8 mouse cellular contexts compared by ENCODE assay signal in the genomic region with DNA sequence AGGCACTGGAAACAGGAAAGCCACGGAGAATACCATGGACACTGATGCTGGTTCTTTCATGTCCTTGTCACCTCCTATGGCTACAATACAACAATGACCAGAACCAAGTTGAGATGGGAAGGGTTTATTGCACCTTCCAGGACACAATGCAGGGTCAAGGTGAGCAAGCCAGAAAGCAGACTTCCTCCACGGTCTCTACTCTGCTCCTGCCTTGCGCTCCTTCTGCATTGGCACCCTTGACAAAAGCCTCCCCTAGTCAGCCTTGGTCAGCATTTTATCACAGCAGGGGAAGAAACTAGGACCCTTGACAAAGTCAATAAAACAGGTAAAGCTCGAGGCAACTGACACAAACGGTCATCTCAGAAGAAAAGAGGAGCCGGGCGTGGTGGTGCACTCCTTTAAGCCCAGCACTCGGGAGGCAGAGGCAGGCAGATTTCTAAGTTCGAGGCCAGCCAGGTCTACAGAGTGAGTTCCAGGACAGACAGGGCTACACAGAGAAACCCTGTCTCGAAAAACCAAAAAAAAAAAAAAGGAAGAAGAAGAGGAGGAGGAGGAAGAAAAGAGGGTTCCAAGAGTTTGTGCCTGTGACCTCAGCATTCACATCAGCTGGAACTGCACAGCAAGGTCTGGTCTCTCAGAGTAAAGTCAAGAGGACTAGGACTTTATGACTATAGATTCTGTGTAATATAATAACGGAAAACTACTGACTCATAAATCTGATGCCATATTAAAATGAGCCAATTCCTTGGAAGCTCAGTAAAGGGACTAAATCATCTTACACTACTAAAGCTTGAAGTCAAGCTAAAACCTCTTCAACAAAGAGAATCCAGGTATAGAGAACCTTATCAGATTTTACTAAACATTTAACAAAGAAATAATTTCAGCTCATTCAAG. TPM values are rescaled to one million over a fixed set of nuclear protein-coding genes. Genes with fewer than 3 reads are reported as not detected.
A peak's percentile ranks its signal among the peaks of the same experiment; 100 is the strongest.
DNase-seq lines count a peak whose midpoint lies in the region; ATAC-seq lines count a peak whose summit lies in the region.
"Not testable (repeated sequence)": the region's sequence is repeated elsewhere in the genome, so short reads cannot be mapped to it uniquely, and the experiment has no call there.

No protein-coding gene starts in this region.

- 81% methylated on average over 11 of the region's 11 CpGs for WGBS in embryonic facial prominence, embryonic 14.5 days
- 84% methylated on average over 11 of the region's 11 CpGs for WGBS in intestine, embryonic 14.5 days
- WGBS in lung, embryonic 16.5 days, result 76% methylated on average over 11 of the region's 11 CpGs

- not testable (repeated sequence) for H3K4me2 ChIP-seq in embryonic facial prominence, embryonic 14.5 days (ENCODE audit: low read depth, low read length); intestine, embryonic 14.5 days (ENCODE audit: low read length); lung, embryonic 16.5 days (ENCODE audit: low read depth, low read length)

- DNase-seq in adipocyte (ENCODE audit: low spot score), result peak; percentile 47
- not testable (repeated sequence) for DNase-seq in embryonic facial prominence, embryonic 14.5 days (ENCODE audit: low spot score)
- peak; percentile 99 for DNase-seq in heart, adult 11 months
- peak; percentile 70 for DNase-seq in intestine, embryonic 14.5 days (ENCODE audit: low spot score)
- DNase-seq in left cerebral cortex, adult 18-20 months (ENCODE audit: low spot score in 2 of 2), result peak; percentile 70 to 75
- DNase-seq in ovary, postnatal 10 days (ENCODE audit: low spot score), result peak; percentile 84
- peak; percentile 49 for DNase-seq in thymus, postnatal 25 days

- H3K9ac ChIP-seq in embryonic facial prominence, embryonic 14.5 days (ENCODE audit: low read depth, low read length); intestine, embryonic 14.5 days (ENCODE audit: low read length); lung, embryonic 16.5 days (ENCODE audit: low read length): not testable (repeated sequence)

- H3K27me3 ChIP-seq in embryonic facial prominence, embryonic 14.5 days (replicated peaks; ENCODE audit: control insufficient read depth, insufficient read depth, low read length); intestine, embryonic 14.5 days (replicated peaks; ENCODE audit: control insufficient read depth, insufficient read depth, low read length); lung, embryonic 16.5 days (ENCODE audit: control insufficient read depth, insufficient read depth, low read depth, low read length): not testable (repeated sequence)

- not testable (repeated sequence) for H3K27ac ChIP-seq in embryonic facial prominence, embryonic 14.5 days (replicated peaks; ENCODE audit: low read depth, low read length); intestine, embryonic 14.5 days (ENCODE audit: low read depth); lung, embryonic 16.5 days (ENCODE audit: low read length)

- H3K9me3 ChIP-seq in embryonic facial prominence, embryonic 14.5 days (ENCODE audit: control insufficient read depth, low read length); intestine, embryonic 14.5 days (ENCODE audit: control insufficient read depth, low read length); lung, embryonic 16.5 days (ENCODE audit: control insufficient read depth, low read length): not testable (repeated sequence)

- ATAC-seq in embryonic facial prominence, embryonic 14.5 days (ENCODE audit: low read depth), result peak; percentile 51; the same call in 1 of the 2 replicates
- ATAC-seq in intestine, embryonic 14.5 days (replicated peaks; ENCODE audit: low FRiP score, low TSS enrichment, low read depth), result peak; percentile 32; the same call in 1 of the 2 replicates
- peak; percentile 51 for ATAC-seq in lung, embryonic 16.5 days (ENCODE audit: low read depth)

- H3K4me1 ChIP-seq in embryonic facial prominence, embryonic 14.5 days (ENCODE audit: control insufficient read depth, insufficient read depth, low read length); intestine, embryonic 14.5 days (replicated peaks; ENCODE audit: control insufficient read depth, insufficient read depth, low read length); lung, embryonic 16.5 days (replicated peaks; ENCODE audit: control insufficient read depth, insufficient read depth, low read length): not testable (repeated sequence)

- H3K4me3 ChIP-seq in embryonic facial prominence, embryonic 14.5 days (ENCODE audit: low read depth, low read length); intestine, embryonic 14.5 days (ENCODE audit: low read depth, low read length); lung, embryonic 16.5 days (ENCODE audit: low read length): not testable (repeated sequence)

- H3K36me3 ChIP-seq in embryonic facial prominence, embryonic 14.5 days (ENCODE audit: control insufficient read depth, insufficient read depth, low read length); intestine, embryonic 14.5 days (ENCODE audit: control insufficient read depth, insufficient read depth, low read length); lung, embryonic 16.5 days (ENCODE audit: control insufficient read depth, insufficient read depth, low read length): not testable (repeated sequence)

RNA-seq across cellular contexts. Expression of gene Sfi1, which starts 19.6 kb away (rescaled TPM):
- 9.8 and 9.9 TPM in 2 replicates for polyA plus RNA-seq in embryonic facial prominence, embryonic 14.5 days (2014; fragmentation: Nextera tagmentation; extraction: Ambion mirVana)
- polyA plus RNA-seq in intestine, embryonic 14.5 days (2014; fragmentation: Nextera tagmentation; extraction: Ambion mirVana), result 11.2 TPM in 2 replicates
- total RNA-seq in left cerebral cortex, adult 18-20 months (2021), result 10 to 100 TPM; 50.4 to 62.5 TPM
- polyA plus RNA-seq in lung, embryonic 16.5 days (2015; fragmentation: Nextera tagmentation; extraction: Ambion mirVana), result 13.7 and 15.8 TPM in 2 replicates

RNA-seq across cellular contexts. Expression of gene Eif4enif1, which starts 28.5 kb away (rescaled TPM):
- polyA plus RNA-seq in embryonic facial prominence, embryonic 14.5 days (2014; fragmentation: Nextera tagmentation; extraction: Ambion mirVana), result 38.8 and 44.6 TPM in 2 replicates
- polyA plus RNA-seq in intestine, embryonic 14.5 days (2014; fragmentation: Nextera tagmentation; extraction: Ambion mirVana), result 52.7 and 56.2 TPM in 2 replicates
- total RNA-seq in left cerebral cortex, adult 18-20 months (2021), result 10 to 100 TPM; 70.0 to 73.7 TPM
- 34.8 and 37.5 TPM in 2 replicates for polyA plus RNA-seq in lung, embryonic 16.5 days (2015; fragmentation: Nextera tagmentation; extraction: Ambion mirVana)
